Mouse (Mus musculus): ENCODE results near the gene Syna. TPM values are rescaled to one million over a fixed set of nuclear protein-coding genes. Genes with fewer than 3 reads are reported as not detected.
A peak's percentile ranks its signal among the peaks of the same experiment; 100 is the strongest.

Gene Syna
- polyA plus RNA-seq, 1 experiment from 2014 or later, result 0.07 TPM

DNA sequence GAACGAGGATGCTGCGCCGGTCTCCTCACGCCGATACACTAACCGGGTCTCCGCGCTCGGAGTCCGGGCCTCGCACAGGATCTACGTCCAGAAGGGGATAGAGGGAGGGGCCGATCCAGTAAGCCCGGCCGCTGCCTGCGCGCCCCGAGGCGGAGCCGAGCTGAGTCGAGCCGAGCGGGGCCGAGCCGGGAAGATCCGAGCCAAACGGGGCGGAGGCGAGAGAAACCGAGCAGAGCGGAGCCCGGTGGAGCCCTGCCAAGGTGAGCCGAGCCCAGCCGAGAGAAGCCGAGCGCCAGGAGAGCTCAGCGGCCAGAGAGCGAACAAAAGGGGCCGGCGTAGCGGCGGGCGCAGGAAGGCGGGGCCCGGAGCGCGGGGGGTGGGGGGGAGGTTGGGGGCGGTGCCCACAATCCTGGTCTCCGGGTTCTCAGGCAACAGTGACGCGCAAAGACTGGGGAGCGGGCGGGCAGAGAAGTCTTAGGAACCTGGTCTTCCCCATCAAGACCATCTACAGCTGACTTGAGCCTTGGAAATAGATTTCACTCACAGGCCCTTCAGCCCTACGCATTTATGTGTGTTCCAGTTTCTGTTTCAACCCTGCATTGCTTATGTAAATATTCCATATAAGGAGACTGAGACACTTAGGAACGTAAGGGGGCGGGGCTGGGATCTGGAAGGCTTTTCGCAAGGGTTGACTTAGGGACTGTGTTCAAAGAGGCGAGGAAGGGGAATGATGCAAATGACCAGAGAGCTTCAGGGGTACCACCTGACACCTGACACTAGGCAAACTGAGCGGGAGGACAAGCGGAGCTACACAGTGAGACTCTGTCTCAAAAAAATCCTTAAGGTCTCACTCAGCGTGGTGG is 7.6 kb downstream of the Syna start, which contains the start of gene Clip2:
Gene Clip2 (minus strand): TSS at position 325 of the 863 bp plus-strand sequence.
- no peak for TF ChIP-seq EP300 (optimal IDR thresholded peaks at IDR 0.05)
- TF ChIP-seq CTCF (IDR thresholded peaks at IDR 0.05; ENCODE audit: low read depth), result peak; percentile 49
- Histone ChIP-seq H3K27ac (replicated peaks) (peak within 1 kb of the TSS; percentile 92), H3K36me3 (ENCODE audit: control insufficient read depth, insufficient read depth, low read length) (no peaks in the 10 kb centered on the region), H3K4me2 (replicated peaks; ENCODE audit: low read depth) (peak within 1 kb of the TSS; percentile 92), H3K27me3 (ENCODE audit: control insufficient read depth, insufficient read depth, low read length) (no peaks in the 10 kb centered on the region), H3K9ac (ENCODE audit: low read length) (peak within 1 kb of the TSS; percentile 89), H3K4me1 (replicated peaks; ENCODE audit: control insufficient read depth, insufficient read depth) (peaks cover 10% of the 10 kb centered on the region), H3K4me3 (ENCODE audit: low read depth, low read length) (peak within 1 kb of the TSS; percentile 77), H3K9me3 (ENCODE audit: control insufficient read depth, low read length) (no peaks in the 10 kb centered on the region)
- DNase-seq (ENCODE audit: low spot score) (peak; percentile 99), ATAC-seq (ENCODE audit: low FRiP score, low TSS enrichment) (peak; percentile 96)
- 2% methylated on average over 53 of the region's 61 CpGs for WGBS

- peak; percentile 60 for DNase-seq (ENCODE audit: low spot score)
- no peak for ATAC-seq (ENCODE audit: low FRiP score, low TSS enrichment)
- Histone ChIP-seq H3K9me3 (ENCODE audit: control insufficient read depth, low read length) (no peaks in the 10 kb centered on the region), H3K4me3 (ENCODE audit: low read depth, low read length) (peak overlapping the region; percentile 77), H3K36me3 (ENCODE audit: control insufficient read depth, insufficient read depth, low read length) (no peaks in the 10 kb centered on the region), H3K9ac (ENCODE audit: low read length) (peak overlapping the region; percentile 89), H3K27me3 (ENCODE audit: control insufficient read depth, insufficient read depth, low read length) (no peaks in the 10 kb centered on the region), H3K4me2 (replicated peaks; ENCODE audit: low read depth) (peak overlapping the region; percentile 92), H3K27ac (replicated peaks) (peak overlapping the region; percentile 92), H3K4me1 (replicated peaks; ENCODE audit: control insufficient read depth, insufficient read depth) (peaks cover 10% of the 10 kb centered on the region)
- under 1% methylated on average over 43 of the region's 52 CpGs for WGBS
- TF ChIP-seq EP300 (optimal IDR thresholded peaks at IDR 0.05) (no peak), CTCF (IDR thresholded peaks at IDR 0.05; ENCODE audit: low read depth) (0 out of 2 replicates have a peak, but pooled peaks have one; percentile 3)
Observed at GRCm38 (mm10) chr5:134551233-134552109, 8.5 kb downstream of the Syna start.

DNA sequence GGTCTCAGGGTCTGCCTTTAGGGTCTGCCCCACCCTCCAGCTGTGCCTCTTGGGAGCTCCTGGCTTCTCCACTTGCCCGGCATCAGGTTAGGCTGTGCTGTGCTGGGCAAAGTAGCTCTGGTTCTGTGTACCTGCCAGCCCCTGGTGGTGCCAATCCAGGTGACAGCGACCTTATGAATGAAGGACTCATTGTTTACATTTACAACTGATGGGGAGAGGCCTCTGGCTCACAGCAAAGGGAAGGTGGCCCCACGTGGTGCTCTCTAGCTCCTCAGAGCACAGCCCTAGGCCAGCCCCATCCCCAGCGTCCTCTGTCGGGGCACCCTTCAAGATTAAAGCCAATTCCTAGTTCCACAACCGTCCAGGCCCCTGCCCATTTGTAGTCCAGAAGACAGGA is 9.1 kb downstream of the Syna start:
- H3K9me3 ChIP-seq (ENCODE audit: control insufficient read depth, low read length), result no peaks in the 10 kb centered on the region
- 5% methylated on average over 6 of the region's 6 CpGs for WGBS
- peak overlapping the region; percentile 92 for H3K27ac ChIP-seq (replicated peaks)
- peak overlapping the region; percentile 89 for H3K9ac ChIP-seq (ENCODE audit: low read length)
- peak overlapping the region; percentile 92 for H3K4me2 ChIP-seq (replicated peaks; ENCODE audit: low read depth)
- ATAC-seq (ENCODE audit: low FRiP score, low TSS enrichment), result peak; percentile 51
- peak; percentile 73 for DNase-seq (ENCODE audit: low spot score)
- no peaks in the 10 kb centered on the region for H3K27me3 ChIP-seq (ENCODE audit: control insufficient read depth, insufficient read depth, low read length)
- no peak for TF ChIP-seq EP300 (optimal IDR thresholded peaks at IDR 0.05)
- peak; percentile 38 for TF ChIP-seq CTCF (IDR thresholded peaks at IDR 0.05; ENCODE audit: low read depth)
- H3K36me3 ChIP-seq (ENCODE audit: control insufficient read depth, insufficient read depth, low read length), result no peaks in the 10 kb centered on the region
- peaks cover 10% of the 10 kb centered on the region for H3K4me1 ChIP-seq (replicated peaks; ENCODE audit: control insufficient read depth, insufficient read depth)
- H3K4me3 ChIP-seq (ENCODE audit: low read depth, low read length), result peak overlapping the region; percentile 77

DNA sequence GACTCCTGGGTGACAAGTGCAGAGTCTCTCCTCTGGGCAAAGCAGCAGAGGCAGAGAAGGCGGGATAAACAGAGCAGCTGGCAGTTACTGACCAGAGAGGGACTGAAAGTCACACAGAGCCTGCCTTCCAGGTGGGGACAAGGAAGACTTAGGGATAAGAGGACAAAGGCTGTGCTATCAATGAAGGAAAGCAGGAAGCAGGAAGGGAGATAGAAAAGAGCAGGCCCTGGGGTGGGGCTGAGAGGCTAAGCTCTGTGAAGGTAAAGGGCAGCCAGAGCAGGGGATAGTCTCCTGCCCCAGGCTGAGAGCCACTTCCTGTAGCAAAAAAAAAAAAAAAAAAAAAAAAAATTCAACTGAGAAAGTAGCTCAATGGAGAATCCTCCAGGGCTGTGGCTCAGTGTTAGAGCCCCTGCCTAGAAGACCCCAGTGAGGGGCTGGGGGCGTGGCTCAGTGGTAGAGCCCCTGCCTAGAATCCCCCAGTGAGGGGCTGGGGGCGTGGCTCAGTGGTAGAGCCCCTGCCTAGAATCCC is 10.3 kb downstream of the Syna start:
- Histone ChIP-seq H3K27me3 (ENCODE audit: control insufficient read depth, insufficient read depth, low read length) (no peaks in the 10 kb centered on the region), H3K9me3 (ENCODE audit: control insufficient read depth, low read length) (no peaks in the 10 kb centered on the region), H3K4me2 (replicated peaks; ENCODE audit: low read depth) (no peak overlapping the region), H3K4me3 (ENCODE audit: low read depth, low read length) (no peak overlapping the region), H3K9ac (ENCODE audit: low read length) (no peak overlapping the region), H3K36me3 (ENCODE audit: control insufficient read depth, insufficient read depth, low read length) (no peaks in the 10 kb centered on the region), H3K4me1 (replicated peaks; ENCODE audit: control insufficient read depth, insufficient read depth) (peaks cover 10% of the 10 kb centered on the region), H3K27ac (replicated peaks) (peak overlapping the region; percentile 45; the same call in 1 of the 2 replicates)
- ATAC-seq (ENCODE audit: low FRiP score, low TSS enrichment), result no peak; the same call in 1 of the 2 replicates
- peak; percentile 56 for DNase-seq (ENCODE audit: low spot score)
- 78% methylated on average over 3 of the region's 3 CpGs for WGBS
- no peak for TF ChIP-seq EP300 (optimal IDR thresholded peaks at IDR 0.05)
- TF ChIP-seq CTCF (IDR thresholded peaks at IDR 0.05; ENCODE audit: low read depth), result no peak

DNA sequence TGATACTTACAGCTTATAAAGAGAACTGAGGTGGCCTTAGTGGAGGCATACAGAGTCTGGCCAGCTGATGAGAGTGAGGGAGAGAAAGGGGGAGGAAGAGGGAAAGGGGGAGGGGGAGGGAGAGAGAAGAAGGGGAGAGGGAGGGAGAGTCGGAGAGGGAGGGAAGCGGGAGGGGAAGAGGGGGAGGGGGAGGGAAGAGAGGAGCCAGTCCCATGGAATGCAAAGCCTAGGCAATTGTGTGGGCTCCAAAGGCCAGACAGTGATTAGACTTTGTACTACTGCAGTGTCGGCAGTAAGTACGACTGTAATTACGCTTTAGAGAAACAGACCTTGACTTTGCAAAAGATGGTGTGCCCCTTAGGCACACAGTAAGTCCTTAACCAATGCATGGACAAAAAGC is 11.7 kb downstream of the Syna start:
- Histone ChIP-seq H3K9me3 (ENCODE audit: control insufficient read depth, low read length) (no peaks in the 10 kb centered on the region), H3K4me1 (replicated peaks; ENCODE audit: control insufficient read depth, insufficient read depth) (peaks cover 10% of the 10 kb centered on the region; the same call in 1 of the 2 replicates), H3K36me3 (ENCODE audit: control insufficient read depth, insufficient read depth, low read length) (no peaks in the 10 kb centered on the region), H3K27ac (replicated peaks) (no peak overlapping the region), H3K4me2 (replicated peaks; ENCODE audit: low read depth) (no peak overlapping the region), H3K9ac (ENCODE audit: low read length) (no peak overlapping the region), H3K4me3 (ENCODE audit: low read depth, low read length) (no peak overlapping the region), H3K27me3 (ENCODE audit: control insufficient read depth, insufficient read depth, low read length) (no peaks in the 10 kb centered on the region)
- ATAC-seq (ENCODE audit: low FRiP score, low TSS enrichment) (no peak), DNase-seq (ENCODE audit: low spot score) (no peak)
- 38% methylated on average over 5 of the region's 5 CpGs for WGBS
- TF ChIP-seq EP300 (optimal IDR thresholded peaks at IDR 0.05), result no peak
- no peak for TF ChIP-seq CTCF (IDR thresholded peaks at IDR 0.05; ENCODE audit: low read depth)
